Mouse (Mus musculus) cerebellum, postnatal 4 days (tissue): ENCODE data around the gene Arhgef15.
"Not testable (repeated sequence)": the region's sequence is repeated elsewhere in the genome, so short reads cannot be mapped to it uniquely, and the experiment has no call there.

Experiments used
- DNase-seq, 2 experiments: peaks; one replicate each; pipeline ENCODE4 v3.0.0; 2022; ENCODE audit warnings: low spot score in 2 of 2, mixed read lengths in 1 of 2

The Arhgef15 gene

DNA sequence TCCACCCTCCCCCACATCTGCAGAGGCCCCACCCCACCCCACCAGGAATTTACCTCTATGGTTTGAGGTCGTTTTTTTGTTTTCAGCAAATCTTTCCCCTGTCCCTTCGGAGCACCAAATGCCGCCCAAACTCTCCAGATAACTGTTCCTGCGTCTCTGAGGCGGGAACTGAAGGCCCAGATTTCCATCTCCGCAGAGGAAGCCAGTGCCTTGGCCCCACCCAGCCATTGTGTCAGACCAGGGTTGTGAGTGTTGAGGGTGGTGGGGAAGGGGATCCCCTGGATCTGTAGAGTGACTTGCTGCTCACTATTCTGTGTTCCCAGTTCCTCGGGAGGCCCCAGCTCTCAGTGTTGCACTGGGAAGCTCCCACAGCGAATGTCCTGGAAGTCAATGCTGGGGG is at the start of gene Arhgef15:
Gene Arhgef15 (minus strand): TSS at position 173 of the 400 bp plus-strand sequence.
- DNase-seq = no peak

DNA sequence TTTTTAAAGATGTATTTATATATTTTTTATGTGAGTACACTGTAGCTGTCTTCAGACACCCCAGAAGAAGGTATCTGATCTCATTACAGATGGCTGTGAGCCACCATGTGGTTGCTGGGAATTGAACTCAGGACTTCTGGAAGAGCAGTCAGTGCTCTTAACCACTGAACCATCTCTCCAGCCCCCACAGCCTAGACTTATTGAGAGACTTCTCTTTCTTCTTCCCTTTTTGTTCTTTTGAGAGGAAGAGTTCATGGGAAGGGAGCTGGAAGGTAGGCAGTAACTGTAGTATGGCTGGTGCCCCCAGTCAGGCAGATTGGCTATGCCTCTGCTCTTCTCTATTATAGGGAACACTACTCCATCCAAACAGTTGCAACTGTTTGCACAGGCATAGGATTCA is 49.3 kb upstream of the Arhgef15 start:
- DNase-seq = not testable (repeated sequence)

DNA sequence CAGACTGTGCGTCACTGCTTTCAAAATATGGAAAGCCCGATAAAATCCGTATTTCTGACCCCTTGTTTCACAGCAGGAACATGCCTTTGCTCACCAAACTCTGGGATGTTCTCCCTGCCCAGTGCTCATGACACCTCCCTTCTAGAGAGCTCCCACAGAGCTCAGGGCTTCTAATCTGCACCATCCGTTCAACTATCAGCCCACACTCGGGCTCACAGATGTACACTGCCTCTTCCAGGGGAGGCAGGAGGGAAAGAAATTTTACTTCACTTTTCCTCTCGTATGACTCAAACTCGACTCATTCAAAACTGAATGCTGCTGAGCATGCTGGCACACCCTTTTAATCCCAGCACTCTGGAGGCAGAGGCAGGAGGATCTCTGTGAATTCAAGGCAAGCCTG is 47.9 kb upstream of the Arhgef15 start:
- no peak for DNase-seq

DNA sequence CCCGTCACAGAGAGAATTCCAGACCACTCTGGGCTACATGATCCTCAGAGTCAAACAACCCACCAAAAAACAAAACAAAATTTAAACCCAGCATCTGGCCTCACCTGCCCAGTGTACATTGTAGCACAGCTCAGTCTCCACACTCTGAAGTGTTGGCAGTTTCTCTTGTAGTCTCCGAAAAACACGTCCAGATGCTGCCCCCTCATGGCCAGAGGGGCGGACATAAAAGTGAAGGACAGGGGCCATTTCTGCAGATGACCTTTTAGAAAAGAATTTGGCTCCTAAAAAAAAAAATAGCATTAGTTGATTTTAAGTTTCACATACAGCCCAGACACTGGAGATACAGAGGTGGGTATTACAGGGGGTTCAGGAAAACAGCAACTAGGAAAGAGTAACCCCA is 46.3 kb upstream of the Arhgef15 start:
- DNase-seq = no peak

DNA sequence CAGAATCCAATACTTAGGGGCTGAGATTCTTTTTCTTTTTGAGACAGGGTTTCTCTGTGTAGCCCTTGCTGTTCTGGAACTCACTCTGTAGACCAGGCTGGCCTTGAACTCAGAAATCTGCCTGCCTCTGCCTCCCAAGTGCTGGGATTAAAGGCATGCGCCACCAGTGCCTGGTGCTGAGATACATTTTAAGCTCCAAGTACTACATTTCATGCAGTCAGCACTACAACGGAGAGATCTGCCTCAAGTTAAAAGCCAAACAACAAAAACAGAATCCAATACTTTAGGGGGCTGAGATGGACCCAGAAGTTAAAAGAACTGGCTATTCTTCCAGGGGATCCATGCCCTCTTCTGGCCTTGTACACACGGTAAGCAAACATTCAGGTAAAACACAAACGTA is 45.5 kb upstream of the Arhgef15 start:
- not testable (repeated sequence) for DNase-seq

DNA sequence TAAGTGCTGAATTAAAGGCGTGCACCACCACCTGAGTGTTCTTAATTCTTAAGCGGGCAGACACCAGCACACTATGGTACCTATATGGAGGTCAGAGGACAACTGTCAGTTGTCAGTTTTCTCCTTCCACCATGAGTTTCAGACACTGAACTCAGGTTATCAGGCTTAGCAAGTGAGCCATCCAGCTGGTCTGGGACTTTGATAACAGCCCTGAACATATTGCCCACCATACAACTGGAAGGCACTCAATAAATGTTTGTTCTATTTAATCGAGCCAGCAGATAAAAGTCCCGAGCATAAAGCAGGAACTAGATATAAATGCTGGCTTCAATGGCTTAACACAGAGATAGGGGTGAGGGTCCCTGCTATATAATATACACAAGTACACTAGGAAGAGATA is 39.8 kb upstream of the Arhgef15 start:
- DNase-seq = no peak

DNA sequence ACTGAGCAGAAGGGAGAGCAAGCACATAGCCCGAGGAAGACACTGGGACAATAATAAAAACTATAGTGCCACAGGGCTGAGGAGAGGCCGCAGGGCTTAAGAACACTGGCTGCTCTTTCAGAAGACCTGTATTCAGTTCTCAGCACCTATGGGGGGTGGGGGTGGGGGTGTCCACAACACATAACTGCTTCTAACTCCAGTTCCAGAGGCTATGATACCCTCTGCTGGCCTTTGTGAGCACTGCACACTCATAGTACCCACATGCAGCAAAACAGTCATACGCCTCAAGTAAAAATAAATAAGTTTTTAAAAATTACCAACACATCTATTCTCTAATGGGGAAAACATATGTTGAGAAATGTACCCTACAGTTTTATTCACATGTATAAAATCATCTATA is 37.1 kb upstream of the Arhgef15 start:
- DNase-seq = no peak

DNA sequence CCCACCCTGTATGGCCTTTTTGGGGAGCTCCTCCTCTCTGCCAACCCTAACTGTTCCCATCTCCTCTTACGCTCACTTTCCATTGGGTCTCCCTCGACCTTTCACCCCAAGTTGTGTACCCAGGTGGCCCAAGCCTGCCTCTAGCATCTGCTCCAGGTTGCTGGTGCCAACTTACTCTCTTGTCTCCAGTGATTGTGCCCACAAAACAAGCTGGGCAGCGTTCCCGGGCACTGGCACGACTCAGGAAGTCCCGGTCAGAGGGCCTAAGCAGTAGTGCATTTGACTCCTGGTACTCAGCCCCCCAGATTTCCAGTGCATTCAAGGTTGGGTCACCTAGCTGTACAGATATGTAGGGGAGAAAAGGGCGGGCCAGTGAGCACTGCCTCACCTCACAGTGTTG is 35.8 kb upstream of the Arhgef15 start:
- peak in 1 of 2 experiments; percentile 49 for DNase-seq

DNA sequence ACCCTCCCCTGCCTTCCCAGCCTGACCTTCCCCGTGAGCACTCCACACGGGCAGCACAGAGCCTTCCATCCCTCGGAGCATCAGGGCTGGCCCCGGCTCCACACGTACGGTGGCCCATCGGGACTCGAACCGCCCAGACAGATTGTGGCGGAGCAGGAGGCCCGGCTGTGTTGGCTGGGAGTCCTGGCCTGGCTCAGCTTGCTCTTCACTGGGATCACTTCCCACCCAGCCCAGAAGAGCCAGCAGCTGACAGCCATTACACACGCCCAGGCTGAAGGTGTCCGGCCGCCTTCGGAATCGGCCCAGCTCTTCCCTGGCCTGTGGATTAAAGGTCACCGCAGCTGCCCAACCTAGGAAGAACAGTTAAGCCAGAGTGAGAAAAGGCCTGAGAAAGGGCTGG is 31.1 kb upstream of the Arhgef15 start:
- peak in 1 of 2 experiments; percentile 13 for DNase-seq

DNA sequence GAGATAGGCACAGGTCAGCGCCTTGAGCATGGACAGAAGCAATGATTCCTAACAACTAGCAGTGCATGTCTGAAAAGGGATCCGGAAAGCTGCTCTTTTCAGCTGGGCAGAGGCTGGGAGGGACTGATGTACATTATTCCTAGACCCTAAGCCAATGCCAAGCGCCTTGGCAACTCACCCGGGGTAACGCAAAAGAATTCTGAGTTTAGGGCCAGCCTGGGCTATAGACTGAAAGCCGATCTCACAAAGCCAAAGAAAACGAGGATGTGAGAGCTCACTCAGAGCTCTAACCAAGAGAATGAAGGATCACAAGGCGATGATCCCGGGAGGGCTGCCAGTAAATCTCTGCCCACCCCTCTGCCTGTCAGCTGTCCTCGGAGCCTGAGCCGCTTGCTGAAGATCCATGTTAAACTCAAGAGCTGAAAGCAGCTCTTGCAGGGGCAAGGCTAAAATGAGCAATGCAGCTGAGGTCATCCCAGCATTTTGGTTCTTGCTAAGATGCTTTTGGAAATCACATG is 30.1 kb upstream of the Arhgef15 start:
- DNase-seq = peak in 1 of 2 experiments; percentile 8

DNA sequence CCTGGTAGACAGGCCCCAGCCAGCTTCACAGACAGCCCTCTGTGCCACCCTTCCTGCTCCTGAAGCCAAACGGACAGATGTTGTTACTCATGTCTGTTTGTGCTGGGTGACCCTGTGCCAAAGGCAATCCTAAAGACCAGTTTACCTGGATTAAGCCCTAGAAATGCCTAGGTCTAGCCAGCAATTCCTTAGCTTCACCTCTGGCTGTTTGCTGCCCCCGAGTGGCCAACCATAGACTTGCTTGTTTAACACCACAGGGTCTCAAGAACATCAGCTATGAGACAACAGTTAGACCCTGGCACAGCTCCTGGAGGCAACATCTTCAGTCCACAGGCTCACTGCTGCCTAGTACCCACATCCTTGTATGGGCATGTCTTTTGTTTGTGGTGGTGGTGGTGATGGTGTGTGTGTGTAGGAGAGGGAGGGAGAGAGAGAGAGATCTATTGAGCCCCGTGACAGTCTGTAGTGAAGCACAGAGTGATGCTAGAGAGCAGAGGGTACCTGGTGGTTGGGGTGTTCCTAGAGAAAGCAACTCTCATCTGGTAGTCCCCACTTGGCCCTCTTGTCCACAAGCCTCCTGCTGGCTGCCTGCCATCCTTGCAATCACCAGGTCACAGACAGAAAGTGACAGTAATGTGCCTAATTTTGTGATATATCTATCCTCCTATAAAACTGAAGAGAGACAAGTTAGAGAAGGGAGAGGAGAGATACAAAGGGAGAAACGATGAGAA is 25.5 kb upstream of the Arhgef15 start:
- DNase-seq = peak; percentile 64 to 78

DNA sequence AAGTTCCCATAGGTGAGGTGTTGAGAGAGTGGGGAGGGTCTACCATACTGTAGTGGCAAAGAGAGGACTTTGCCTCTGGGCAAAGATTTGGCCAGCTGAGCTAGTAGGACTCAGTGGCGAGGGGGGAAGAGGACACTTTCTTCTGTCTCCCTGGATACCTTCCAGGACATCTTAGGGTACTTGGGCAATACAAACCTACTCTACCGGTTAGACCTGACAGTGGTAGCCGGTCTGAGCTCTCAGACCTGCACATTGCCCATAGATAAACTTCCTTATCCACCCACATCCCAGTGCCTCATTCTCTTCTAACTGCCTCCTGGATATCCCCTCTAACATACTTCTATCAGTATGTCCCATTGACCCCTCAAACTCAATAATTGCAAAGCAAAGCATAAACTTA is 23.6 kb upstream of the Arhgef15 start:
- DNase-seq = no peak

DNA sequence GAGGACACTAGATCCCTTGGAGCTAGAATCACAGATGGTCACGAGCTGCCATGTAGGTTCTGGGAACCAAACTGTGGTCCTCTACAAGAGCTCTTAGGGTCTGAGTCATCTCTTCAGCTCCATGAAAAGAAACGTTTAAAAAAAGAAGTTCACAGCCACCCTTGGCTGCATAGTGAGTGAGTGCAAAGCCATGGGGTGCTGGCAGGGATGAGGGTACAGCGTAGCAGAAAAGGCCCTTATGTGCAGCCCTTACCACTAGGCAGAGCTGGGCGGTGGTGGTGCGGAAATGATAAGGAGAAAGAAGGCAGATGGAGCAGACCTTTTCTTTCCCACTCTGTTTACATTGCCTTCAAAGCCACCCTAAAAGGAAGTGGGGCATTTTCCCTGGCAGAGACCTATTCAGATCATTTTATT is 22.0 kb upstream of the Arhgef15 start:
- no peak for DNase-seq

DNA sequence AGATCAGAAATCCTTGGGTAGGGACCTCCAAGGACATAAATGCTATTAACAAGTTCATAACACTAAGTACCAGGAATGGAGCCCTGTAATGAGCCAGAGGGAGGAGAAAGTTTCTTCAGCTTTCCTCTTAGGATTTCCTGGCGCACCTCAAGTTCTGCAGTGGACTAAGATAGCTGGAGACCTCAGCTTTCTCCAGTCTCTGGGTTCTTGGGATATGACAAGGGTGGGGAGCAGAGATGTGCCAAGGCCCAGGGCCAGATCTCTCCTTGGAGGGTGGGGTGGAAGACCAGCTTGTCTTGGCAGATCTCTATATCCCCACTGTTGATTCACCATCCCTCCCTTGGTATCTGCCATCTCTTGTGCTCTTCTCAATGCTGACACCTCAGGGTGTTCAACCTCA is 18.3 kb upstream of the Arhgef15 start:
- DNase-seq = no peak

DNA sequence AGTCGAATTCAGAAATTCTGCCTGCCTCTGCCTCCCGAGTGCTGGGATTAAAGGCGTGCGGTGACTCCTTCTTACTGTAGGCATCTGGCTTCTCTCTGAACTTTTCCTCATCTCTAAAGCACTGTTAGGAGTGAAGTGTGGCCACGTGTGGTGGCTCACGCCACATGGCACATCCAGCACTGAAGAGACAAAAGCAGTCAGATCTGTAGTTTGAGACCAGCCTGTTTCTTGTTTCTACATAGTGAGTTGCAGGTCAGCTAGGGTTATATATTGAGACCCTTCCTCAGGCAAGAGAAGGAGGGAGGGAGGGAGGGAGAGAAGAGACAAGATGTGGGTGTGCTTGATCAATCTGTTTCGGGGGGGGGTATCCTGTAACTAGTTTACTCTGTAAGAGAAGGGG is 17.8 kb upstream of the Arhgef15 start, which contains the start of gene Rangrf:
Gene Rangrf (minus strand): TSS at position 101 of the 400 bp plus-strand sequence.
- DNase-seq = no peak

DNA sequence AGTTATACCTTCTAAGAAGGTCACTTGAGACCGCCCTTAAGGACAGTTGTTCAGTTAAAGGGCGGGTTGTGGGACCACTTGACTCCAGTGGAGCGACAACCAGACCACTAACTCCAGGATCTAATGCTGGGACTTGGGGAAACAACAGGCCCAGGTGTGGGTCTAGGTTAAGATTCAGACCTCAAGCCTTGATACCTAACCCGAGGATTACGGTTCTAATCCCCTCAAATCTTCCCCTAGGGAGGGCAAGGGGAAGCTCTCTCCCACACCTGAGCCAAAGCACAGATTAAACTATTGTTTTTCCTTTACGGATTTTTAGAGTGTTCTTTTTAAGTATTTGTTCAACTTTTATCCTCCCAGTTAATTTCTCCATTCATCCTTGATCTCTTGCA is 16.8 kb upstream of the Arhgef15 start:
- no peak for DNase-seq

DNA sequence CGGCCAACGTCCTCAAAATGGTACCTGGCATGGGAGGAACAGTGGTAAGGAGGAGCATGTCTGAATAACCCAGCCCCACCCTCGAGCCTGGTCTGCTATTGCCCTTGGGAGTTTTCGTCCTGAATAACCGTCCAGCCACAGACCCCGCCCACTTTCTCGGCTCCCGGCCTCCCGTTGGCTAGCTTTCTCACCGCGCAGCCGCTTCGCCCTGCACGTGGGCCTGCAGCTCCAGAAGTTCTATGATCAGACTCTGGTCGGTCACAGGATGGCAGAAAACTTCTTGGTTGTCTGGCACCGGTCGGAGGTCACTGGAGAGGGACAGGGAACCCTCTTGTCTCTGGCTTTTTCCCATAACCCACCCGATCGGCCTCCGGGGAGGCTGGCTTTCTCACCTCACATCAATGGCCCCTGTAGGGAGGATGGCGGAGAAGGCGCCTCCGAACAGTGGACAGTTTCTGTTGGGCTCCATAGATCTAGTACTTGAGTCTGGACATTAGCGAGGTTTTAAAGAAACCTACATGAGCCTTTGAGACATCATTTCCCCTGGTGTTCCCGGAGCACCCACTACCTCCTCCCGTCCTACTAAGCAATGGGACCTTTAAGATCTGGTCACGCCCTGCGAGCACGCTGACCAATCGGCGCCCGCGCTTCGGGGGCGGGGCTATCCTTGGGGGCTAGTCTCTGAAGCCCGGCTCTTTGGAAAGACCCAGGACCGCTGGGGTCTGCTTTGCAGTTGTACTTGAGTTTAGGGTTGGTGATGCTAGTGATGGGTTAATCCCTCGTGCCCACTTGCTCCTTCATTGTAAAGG is 16.2 kb upstream of the Arhgef15 start:
- DNase-seq = peak in 1 of 2 experiments; percentile 78

DNA sequence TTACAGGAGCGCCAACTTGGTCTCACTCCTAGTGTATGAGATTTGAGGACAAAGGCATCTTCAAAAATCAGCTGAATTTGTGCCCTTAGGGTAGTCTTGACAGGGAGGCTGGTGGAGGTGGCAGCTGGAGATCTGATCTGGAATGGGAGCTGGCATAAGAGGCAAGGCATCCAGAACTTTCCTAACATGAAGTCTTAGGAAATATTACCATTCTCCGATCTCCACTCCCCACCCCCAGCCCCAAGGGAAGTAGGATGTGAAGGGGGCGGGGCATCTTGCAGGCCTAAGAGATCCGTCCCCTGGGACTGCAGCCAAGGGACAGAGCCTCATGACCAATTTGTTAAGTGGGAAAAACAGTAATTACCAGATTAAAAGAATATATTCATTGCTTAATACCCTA is 13.0 kb upstream of the Arhgef15 start:
- DNase-seq = no peak

DNA sequence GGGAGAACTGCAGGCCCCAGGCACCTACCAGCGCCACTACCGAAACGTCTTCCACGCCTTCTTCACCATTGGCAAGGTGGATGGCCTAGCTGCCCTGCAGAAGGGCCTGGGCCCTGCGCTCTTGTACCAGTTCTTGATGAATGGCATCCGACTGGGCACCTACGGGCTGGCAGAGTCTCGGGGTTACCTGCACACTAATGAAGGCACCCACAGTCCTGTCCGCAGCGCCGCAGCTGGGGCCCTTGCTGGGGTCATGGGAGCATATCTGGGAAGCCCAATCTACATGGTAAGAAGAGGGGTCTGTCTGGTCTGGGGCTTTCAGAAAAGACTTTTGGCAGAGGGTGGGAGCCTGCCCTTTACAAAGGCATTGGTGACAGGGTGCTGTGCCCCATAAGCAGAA is 11.5 kb upstream of the Arhgef15 start:
- no peak for DNase-seq

DNA sequence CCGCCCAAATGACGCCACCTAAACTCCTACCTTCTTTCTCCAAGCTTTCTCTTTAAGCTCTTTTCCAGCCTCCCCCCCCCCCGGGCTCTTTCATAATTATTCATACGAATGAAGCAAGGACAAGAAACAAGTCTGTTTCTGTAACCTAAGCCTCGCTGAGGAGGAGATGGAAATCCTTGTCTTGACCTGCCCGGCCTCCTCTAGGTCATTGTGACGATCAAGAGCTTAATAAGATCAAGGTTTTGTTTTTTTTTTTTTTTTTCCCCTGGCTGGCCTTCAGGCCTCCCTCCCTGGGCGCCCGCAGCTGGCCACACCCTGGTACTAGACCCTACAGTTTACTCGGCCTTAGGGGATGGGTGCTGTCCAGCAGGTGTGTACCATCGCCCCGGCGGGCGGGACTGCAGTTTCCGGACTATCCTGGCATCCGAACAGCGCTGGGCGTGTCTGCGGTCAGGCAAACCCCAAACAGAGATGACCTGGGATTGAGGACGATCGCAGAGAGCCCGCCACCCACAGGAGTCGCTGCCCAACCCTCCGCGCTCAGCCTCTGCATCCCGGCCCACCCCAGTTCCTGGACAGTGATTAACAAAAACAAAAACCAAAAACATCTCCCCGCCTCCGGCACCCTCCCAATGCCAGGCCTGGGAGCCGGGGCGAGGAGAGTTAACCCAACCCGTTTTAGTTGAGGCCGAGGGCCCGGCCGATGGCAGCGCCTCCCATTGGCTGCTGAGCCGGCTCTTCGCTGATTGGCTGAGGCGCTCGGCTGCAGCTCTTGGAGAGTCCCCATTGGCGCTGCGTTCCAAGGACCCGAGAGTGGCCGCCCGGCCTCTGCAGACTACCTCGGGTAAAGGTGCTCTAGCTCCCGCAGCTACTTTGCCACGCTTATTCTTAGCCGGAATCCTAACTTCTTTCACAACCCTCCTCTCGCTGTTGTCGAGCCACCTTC is 10.3 kb upstream of the Arhgef15 start, which contains the start of gene Slc25a35:
Gene Slc25a35 (plus strand): TSS at position 795 of the 946 bp plus-strand sequence.
- peak; percentile 77 to 85 for DNase-seq

DNA sequence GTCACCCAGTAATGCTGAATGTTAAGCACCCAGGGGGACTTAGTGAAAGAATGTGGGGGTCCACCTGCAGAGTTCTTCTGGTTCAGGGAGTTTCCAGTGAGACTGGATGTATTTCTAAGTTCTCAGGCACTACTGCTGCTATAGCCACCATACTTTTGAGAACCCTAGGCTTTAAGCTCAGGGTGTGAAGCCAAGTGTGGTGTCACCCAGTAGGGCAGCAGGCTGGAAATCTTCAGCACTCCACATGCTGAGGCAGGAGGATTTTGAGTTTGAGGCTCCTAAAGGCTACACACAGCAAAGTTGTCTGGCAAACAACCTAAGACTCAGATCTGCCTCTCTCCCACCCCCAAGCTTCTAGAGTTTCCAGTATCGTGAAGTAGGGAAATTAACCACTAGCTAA is 9.3 kb upstream of the Arhgef15 start:
- DNase-seq = no peak

DNA sequence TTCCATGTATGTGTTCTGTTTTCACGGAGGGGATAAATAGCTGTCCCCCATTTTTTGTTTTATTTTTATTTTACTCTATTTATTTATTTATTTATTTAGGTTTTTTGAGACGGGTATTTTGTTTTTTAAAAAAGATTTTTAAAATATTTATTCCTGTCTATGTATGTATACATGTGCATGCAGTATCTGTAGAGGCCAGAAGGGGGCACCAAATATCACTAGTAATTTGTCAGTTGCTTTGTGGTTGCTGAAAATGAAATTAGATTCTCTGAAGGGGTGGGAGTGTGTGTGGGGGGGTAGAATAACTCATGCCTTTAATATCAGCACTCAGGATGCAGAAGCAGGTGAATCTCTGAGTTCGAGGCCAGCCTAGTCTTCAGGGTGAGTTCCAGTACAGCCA is 8.6 kb upstream of the Arhgef15 start:
- peak in 1 of 2 experiments; percentile 60 for DNase-seq
